Mouse (Mus musculus): ENCODE data around the gene Gm20605. TPM values are rescaled to one million over a fixed set of nuclear protein-coding genes. Genes with fewer than 3 reads are reported as not detected.
"Not testable (repeated sequence)": the region's sequence is repeated elsewhere in the genome, so short reads cannot be mapped to it uniquely, and the experiment has no call there.

Gene Gm20605
- total and polyA plus RNA-seq, 3 experiments, result 6.4 to 31.4 (median 7.4) TPM

- no peak for DNase-seq
Observed at GRCm38 (mm10) chr5:137613076-137613475, 15.9 kb upstream of the Gm20605 start.

GRCm38 (mm10) chr5:137613550-137613949, 15.4 kb upstream of the Gm20605 start, which contains the start of gene Pcolce:
Gene Pcolce, minus strand, starts transcription at chr5:137613784.
- DNase-seq, result peak; percentile 88

- DNase-seq, result not testable (repeated sequence)
Observed at GRCm38 (mm10) chr5:137614921-137615320, 14.1 kb upstream of the Gm20605 start.

- DNase-seq, result no peak
Observed at GRCm38 (mm10) chr5:137615347-137615746, 13.6 kb upstream of the Gm20605 start.

- no peak for DNase-seq
Observed at GRCm38 (mm10) chr5:137623937-137624530, 4.9 kb upstream of the Gm20605 start.

- peak; percentile 75 for DNase-seq
Observed at GRCm38 (mm10) chr5:137627991-137628390, 984 bp upstream of the Gm20605 start.

GRCm38 (mm10) chr5:137629306-137629721, 339 bp downstream of the Gm20605 start:
- no peak for DNase-seq

GRCm38 (mm10) chr5:137629906-137630545, 1.1 kb downstream of the Gm20605 start:
- no peak for DNase-seq

GRCm38 (mm10) chr5:137630602-137631001, 1.6 kb downstream of the Gm20605 start:
- DNase-seq, result no peak

GRCm38 (mm10) chr5:137631171-137631570, 2.2 kb downstream of the Gm20605 start:
- DNase-seq, result no peak

- DNase-seq, result no peak
Observed at GRCm38 (mm10) chr5:137631591-137631990, 2.6 kb downstream of the Gm20605 start.

GRCm38 (mm10) chr5:137633397-137634084, 4.6 kb downstream of the Gm20605 start:
- no peak for DNase-seq

GRCm38 (mm10) chr5:137639472-137639871, 10.5 kb downstream of the Gm20605 start:
- DNase-seq, result no peak

GRCm38 (mm10) chr5:137641054-137641453, 12.1 kb downstream of the Gm20605 start, which contains the start of gene Sap25:
Gene Sap25, plus strand, starts transcription at chr5:137641334.
- DNase-seq, result peak; percentile 52

GRCm38 (mm10) chr5:137642886-137643285, 13.9 kb downstream of the Gm20605 start:
- no peak for DNase-seq

GRCm38 (mm10) chr5:137644484-137644883, 15.5 kb downstream of the Gm20605 start:
- DNase-seq, result no peak

GRCm38 (mm10) chr5:137645091-137645651, 16.2 kb downstream of the Gm20605 start:
- DNase-seq, result no peak

- peak; percentile 53 for DNase-seq
Observed at GRCm38 (mm10) chr5:137645652-137646091, 16.7 kb downstream of the Gm20605 start, which contains the start of gene Irs3. Gene Irs3, minus strand, starts transcription at chr5:137645714.

GRCm38 (mm10) chr5:137647827-137648601, 19.0 kb downstream of the Gm20605 start:
- no peak for DNase-seq

GRCm38 (mm10) chr5:137649251-137649650, 20.3 kb downstream of the Gm20605 start:
- DNase-seq, result no peak

- peak; percentile 44 for DNase-seq
Observed at GRCm38 (mm10) chr5:137649669-137650571, 20.9 kb downstream of the Gm20605 start.
